Mouse (Mus musculus) natural killer cell, adult 2 months (primary cell): ENCODE results near the gene Ecm1.

Experiments used
- DNase-seq, 2 experiments: peaks; one replicate each; pipeline ENCODE4 v3.0.0; 2022; ENCODE audit warnings: low spot score in 2 of 2

Gene Ecm1

DNA sequence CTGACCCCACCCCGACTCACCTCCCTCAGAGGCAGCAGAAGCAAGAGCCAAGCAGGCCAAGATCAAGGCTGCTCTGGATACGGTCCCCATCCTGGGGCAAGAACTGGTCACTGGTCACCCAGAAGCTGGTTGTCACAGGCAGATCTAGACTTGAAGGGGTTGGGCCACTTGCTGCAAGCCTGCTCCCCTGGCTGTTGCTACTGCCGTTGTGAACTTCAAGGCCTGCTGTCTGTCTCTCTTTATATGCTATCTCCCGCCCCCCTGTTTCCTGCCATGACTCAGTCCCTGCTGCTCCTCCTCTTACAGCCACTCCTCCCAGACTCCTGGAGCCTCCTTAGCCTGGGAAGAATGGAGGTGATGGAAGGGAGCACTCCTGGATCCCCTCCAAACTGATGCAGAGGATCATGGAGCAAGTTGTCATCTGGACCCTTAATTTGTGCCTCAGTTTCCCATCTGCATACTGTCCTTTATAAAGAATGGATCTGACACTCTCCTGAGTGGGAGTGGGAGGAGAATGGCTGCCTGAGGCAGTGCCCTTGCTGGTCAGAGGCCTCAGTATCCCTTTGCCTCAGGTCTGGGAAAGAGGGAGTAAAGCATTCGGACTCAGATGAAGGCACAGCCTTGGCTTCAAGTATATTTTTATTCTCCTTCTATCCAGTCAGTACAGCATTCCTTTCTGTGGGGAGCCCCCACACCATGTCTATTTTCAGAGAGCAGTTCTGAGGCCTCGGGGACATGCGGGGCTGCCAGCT lies at the start of gene Ecm1:
Gene Ecm1, minus strand, starts transcription at position 217 of the 752 bp plus-strand sequence.
- DNase-seq = no peak

DNA sequence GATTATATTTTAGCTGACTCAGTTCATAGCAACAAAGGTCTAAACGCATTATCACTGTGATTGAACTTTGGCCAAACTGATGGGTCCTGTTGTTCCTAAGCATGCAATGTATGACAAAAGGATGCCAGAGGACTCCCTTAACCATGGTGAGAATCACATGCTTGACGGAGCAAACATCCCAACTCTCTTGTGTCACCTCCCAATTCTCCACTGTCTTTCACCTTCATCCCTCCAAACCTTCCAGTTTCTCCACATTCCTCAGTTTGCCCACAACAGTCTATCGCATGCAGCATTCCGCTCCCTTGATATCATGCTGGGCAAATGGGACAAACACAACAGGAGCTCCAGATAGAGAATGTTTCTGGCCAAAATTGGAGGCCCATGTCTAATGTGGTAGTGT lies 46.1 kb upstream of the Ecm1 start:
- no peak for DNase-seq

GRCm38 (mm10) chr3:95771985-95772384 lies 32.6 kb upstream of the Ecm1 start:
- peak in 1 of 2 experiments; percentile 39 for DNase-seq

GRCm38 (mm10) chr3:95765534-95765933 lies 26.2 kb upstream of the Ecm1 start:
- no peak for DNase-seq

DNA sequence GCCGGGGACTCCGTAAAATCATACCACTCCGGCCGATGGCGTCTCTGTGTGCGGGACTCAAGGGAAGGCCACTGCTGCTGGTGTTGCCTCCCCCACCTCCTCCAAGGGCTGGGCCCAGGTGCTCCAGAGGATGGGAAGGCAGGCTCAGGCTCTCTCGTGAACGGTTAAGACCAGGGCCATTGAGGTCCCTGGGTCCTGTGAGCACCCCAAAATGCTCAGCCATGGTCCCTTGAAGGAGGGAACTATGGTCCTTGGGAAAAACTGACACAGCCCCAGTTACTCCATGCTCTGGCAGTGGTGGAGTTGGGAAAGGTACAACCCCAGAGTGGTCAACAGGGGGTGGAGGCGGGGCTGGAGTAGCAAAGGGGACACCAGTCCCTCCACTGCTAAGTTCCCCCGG lies 24.4 kb upstream of the Ecm1 start:
- no peak for DNase-seq

- DNase-seq = no peak
Observed at GRCm38 (mm10) chr3:95762961-95763360, 23.6 kb upstream of the Ecm1 start.

- no peak for DNase-seq
Observed at GRCm38 (mm10) chr3:95761771-95762170, 22.4 kb upstream of the Ecm1 start.

- no peak for DNase-seq
Observed at GRCm38 (mm10) chr3:95760656-95761055, 21.3 kb upstream of the Ecm1 start.

DNA sequence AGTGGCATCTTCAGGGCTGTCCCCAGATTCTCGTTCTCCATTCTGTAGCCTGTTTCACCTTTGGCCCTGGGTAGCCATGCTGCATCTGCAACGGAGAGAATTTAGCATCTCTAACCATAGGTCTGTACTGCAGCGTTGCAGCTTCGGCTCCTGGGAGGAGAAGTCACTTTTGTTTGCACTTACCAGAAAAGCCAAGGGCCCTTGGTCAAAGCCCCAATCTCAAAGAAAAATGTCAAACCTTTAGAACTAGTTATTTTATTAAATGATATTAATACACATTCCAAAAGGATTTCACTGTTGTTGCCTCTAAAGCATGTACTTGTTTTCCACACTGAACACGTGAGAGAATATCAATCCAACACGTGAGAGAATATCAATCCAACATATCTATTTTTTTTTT lies 20.7 kb upstream of the Ecm1 start, which contains the start of gene Tars2:
Gene Tars2, minus strand, starts transcription at position 101 of the 400 bp plus-strand sequence.
- no peak for DNase-seq

DNA sequence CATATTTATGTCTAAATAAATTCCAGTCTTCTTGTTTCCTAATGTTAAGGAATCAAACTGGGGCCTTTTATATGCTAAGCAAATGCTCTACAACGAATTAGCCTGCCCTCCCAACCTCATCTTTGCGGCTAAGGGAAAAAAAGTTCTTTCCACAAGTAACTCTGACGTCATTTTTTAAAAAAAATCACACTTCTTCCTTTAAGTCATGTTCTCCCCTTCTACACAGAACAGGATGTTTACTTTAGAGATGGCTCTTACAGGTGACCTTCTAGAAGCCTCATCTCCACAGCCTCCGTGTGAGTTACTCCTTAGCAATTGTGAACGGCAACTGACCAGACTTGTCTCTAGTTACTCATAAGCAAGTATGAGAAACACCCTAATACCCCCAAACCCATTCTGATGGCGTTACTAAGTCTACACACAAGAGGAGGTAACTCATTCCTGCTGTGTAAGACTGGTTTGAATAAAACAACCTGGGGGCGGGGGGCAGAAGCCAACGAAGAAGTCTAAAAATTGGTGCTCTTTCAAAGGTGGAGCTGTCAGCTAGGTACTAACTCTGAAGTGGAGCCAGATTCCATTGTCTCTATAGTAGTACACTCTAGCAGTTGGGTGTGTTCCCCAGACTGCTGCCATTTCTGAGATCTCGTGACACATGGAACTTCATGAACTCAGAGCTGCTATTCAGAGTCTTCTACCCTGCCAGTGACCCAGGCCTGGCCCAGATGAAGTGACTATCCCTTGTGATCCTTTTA lies 19.3 kb upstream of the Ecm1 start:
- no peak for DNase-seq

DNA sequence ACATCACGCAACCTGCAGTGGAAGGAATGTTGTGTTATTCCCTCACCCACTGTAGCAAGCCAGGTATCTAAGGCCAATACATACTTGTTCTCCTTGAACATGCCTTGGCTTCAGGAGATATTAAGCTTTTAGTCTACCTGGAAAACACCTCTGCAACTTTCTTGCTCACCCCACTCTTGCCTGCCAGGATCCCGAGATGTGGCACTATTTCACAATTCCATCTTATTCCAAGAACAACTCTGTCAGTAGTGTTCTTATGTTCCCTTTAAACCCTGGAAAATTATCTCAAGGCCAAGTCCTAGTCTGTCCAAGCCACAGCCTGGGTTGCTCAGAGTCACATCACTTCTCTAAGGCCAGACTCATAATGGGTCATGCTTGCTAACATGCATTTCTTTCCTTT lies 17.4 kb upstream of the Ecm1 start:
- DNase-seq = no peak

GRCm38 (mm10) chr3:95754345-95755206 lies 15.2 kb upstream of the Ecm1 start:
- peak; percentile 82 to 87 for DNase-seq

GRCm38 (mm10) chr3:95752935-95753334 lies 13.6 kb upstream of the Ecm1 start:
- no peak for DNase-seq

DNA sequence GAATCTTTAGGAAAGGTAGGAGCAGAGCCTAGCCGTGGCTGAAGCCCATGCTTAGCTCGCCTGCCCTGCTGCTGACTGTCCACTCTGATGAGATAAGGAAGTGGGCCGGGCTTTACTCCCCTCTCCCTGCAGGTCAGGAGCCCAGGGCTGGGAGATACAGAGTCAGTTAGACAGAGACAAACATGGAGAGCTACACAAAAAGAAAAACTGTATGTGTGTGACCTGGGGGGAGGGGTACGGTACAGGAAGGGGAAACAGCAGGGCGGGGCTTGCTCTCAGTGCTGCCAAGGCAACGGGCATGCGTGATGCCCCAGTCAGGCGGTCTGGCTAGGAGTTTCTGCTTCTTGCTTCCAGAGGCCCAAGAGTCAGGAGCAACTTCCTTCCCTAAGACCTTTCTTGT lies 1.0 kb upstream of the Ecm1 start:
- DNase-seq = no peak

DNA sequence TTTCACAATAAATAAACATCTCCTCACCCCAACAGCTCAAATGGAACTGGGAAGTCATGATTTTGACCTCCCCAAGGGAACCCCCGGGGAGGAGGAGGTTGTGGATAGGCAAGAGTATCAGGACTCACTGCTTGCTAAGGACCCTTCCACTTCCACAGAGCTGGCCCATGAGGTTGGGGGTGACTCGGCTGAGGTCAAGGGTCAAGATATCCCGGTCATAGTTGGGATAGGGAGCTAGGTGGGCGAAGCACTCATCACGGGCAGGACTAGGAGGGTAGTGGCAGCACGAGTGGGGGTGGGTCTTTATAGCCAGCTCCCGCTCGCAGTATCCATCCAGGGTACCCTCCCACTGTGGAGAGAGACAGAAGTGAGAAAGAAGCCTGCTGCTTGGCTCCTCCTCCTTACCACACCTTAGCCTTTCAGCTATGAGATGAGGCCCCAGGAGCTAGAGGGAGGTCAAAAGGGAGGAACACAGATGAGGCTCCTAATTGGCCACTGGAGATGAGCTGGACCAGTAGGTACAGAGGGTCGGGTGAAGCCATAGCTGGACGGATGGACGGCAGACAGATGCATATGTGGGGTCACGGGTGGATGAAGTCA lies 4.2 kb downstream of the Ecm1 start:
- DNase-seq = no peak

GRCm38 (mm10) chr3:95734092-95734702 lies 5.2 kb downstream of the Ecm1 start:
- DNase-seq = no peak

GRCm38 (mm10) chr3:95732744-95733521 lies 6.4 kb downstream of the Ecm1 start:
- DNase-seq = no peak

DNA sequence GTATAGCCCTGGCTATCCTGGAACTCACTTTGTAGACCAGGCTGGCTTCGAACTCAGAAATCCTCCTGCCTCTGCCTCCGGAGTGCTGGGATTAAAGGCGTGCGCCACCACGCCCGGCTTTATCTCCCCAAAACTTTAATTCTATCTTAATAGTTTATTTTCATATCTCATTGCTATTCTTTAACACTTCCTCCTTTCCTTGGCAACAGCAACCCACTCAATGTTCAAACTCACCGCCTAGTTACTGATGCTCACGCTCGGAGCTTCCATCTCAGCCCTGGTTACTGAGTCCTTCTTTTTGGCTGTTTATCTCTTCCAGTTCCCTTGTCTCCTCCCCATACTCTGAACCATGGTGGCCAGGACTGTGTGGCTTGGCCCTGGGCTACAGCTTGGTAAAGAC lies 7.1 kb downstream of the Ecm1 start:
- DNase-seq = no peak

DNA sequence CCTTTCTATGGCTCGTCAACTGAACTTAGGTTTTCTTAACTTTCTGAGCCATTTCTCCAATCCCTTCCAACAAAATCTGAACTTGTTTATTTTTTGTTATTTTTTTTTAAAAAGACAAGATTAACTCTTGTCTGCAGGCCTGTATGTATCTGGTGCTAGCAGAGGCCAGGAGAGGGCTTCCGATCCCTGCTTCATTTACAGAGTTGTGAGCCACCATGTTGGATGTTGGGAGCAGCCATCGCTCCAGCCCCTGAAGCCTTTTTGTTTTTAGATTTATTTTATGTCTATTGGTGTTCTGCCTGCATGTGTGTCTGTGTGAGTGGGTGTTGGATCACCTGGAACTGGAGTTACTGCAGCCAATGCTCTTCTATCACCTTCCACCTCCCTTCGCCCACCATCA lies 7.6 kb downstream of the Ecm1 start:
- no peak for DNase-seq

DNA sequence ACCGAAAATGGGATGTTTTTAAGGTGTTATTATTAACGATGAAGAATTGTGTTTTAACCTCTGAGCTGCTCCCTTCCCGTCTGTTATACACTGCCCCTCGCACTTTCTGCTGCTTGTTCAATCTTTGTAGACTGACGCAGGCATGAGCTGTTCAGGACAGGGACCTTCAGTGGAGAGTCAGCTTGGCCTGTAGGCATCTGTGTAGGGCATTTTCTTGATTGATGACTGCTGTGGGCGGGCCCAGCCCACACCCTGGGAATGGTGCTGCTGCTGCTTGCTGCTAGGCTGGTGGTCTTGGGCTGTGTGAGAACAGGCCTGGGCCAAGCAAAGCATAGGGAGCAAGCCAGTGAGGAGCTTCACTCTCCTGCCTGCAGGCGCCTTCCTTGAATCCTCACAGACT lies 8.9 kb downstream of the Ecm1 start:
- DNase-seq = no peak

DNA sequence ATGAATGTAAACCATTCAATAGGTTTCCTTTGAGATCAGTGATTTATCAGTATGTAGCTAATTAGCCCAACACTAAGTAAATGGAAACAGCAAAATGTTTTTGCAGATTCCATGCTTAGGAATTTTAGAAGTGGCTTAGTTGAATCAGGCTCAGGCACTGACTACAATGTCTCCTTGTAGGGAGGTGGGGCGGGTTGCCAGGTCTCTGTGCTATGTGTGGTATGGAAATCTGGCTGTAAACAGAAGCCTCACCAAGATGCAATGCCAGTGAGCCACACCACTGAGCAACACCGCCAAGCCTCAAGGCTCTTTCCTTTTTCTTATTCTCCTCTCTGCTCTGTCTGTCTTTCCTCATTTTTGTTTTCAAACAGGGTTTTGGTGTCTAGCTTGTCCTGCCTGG lies 10.5 kb downstream of the Ecm1 start:
- no peak for DNase-seq
